Mouse (Mus musculus) C2C12 (cell line): ENCODE data around the gene Rhod. TPM values are rescaled to one million over a fixed set of nuclear protein-coding genes. Genes with fewer than 3 reads are reported as not detected.

Experiments
- H3K27me3 ChIP-seq: one replicate; pipeline ENCODE4 v1.6.1; 2011; ENCODE audit not compliant: control insufficient read depth, insufficient read depth, insufficient read length
- H3K36me3 ChIP-seq: one replicate; pipeline ENCODE4 v1.6.1; 2011; ENCODE audit not compliant: control insufficient read depth, insufficient read depth
- H3K4me3 ChIP-seq: one replicate; pipeline ENCODE4 v1.5.1; 2011; ENCODE audit warnings: mild to moderate bottlenecking, control low read depth; ENCODE audit not compliant: poor library complexity, insufficient read depth, severe bottlenecking
- H3K79me2 ChIP-seq: one replicate; pipeline ENCODE4 v1.6.1; 2011; ENCODE audit not compliant: control insufficient read depth, insufficient read depth
- H3K79me3 ChIP-seq: one replicate; pipeline ENCODE4 v1.6.1; 2011; ENCODE audit warnings: low read depth, control low read depth
- H3ac ChIP-seq: one replicate; pipeline ENCODE3; 2011; ENCODE audit warnings: low read depth; ENCODE audit not compliant: control insufficient read depth, insufficient read length
- CEBPB ChIP-seq: IDR thresholded peaks from one replicate; pipeline ENCODE4 v1.6.1; 2011; ENCODE audit warnings: low read depth, mild to moderate bottlenecking, control low read depth, moderate library complexity
- CTCF ChIP-seq: IDR thresholded peaks from one replicate; pipeline ENCODE4 v1.5.1; 2011; ENCODE audit not compliant: control insufficient read depth, insufficient read depth, insufficient read length
- FOSL1 ChIP-seq: IDR thresholded peaks from one replicate; pipeline ENCODE4 v1.8.0; 2011; ENCODE audit warnings: mild to moderate bottlenecking, low read length; ENCODE audit not compliant: poor library complexity, insufficient read depth, severe bottlenecking
- MAX ChIP-seq: IDR thresholded peaks from one replicate; pipeline ENCODE4 v1.6.1; 2011; ENCODE audit warnings: mild to moderate bottlenecking, control low read depth
- MYOD1 ChIP-seq: IDR thresholded peaks from one replicate; pipeline ENCODE4 v1.6.1; 2011; ENCODE audit warnings: low read depth; ENCODE audit not compliant: control insufficient read depth, insufficient read length
- MYOG ChIP-seq: IDR thresholded peaks from one replicate; pipeline ENCODE4 v1.6.1; 2011; ENCODE audit not compliant: control insufficient read depth, insufficient read length; ENCODE audit errors: extremely low read depth
- USF1 ChIP-seq: IDR thresholded peaks from one replicate; pipeline ENCODE4 v1.6.1; 2011; ENCODE audit warnings: low read depth, mild to moderate bottlenecking, control low read depth, moderate library complexity
- polyA plus RNA-seq: library from polyadenylated mRNA; unstranded; fragments of >200 nt; fragmentation: generic; extraction: Trizol; gene quantifications from one replicate; pipeline ENCODE4 v1.2.1, GENCODE M21; 2012; ENCODE audit warnings: missing spikeins

Gene Rhod
- polyA plus RNA-seq, 1 experiment: 65.1 TPM

- Histone ChIP-seq H3K4me3 (no peak overlapping the region), H3ac (no peak overlapping the region), H3K36me3 (peaks cover 3% of the 10 kb centered on the region), H3K79me3 (no peaks in the 10 kb centered on the region), H3K79me2 (no peaks in the 10 kb centered on the region), H3K27me3 (no peaks in the 10 kb centered on the region)
- TF ChIP-seq MAX (no peak), MYOG (no peak), MYOD1 (no peak), USF1 (no peak), CTCF (no peak), CEBPB (no peak), FOSL1 (no peak)
Measured at GRCm38 (mm10) chr19:4452525-4452924, 13.3 kb upstream of the Rhod start.

GRCm38 (mm10) chr19:4451965-4452364, 12.7 kb upstream of the Rhod start:
- Histone ChIP-seq H3K27me3 (no peaks in the 10 kb centered on the region), H3ac (no peak overlapping the region)

GRCm38 (mm10) chr19:4451098-4451497, 11.9 kb upstream of the Rhod start:
- peaks cover 3% of the 10 kb centered on the region for H3K36me3 ChIP-seq
- H3K27me3 ChIP-seq: no peaks in the 10 kb centered on the region
- H3ac ChIP-seq: no peak overlapping the region
- H3K79me3 ChIP-seq: no peaks in the 10 kb centered on the region
- H3K79me2 ChIP-seq: no peaks in the 10 kb centered on the region
- no peak overlapping the region for H3K4me3 ChIP-seq
- TF ChIP-seq FOSL1 (no peak), MAX (no peak), MYOG (no peak), USF1 (no peak), CTCF (no peak), MYOD1 (no peak), CEBPB (no peak)

More at GRCm38 (mm10) chr19:4451965-4452364, 12.7 kb upstream of the Rhod start:
- Histone ChIP-seq H3K36me3 (peaks cover 3% of the 10 kb centered on the region), H3K79me2 (no peaks in the 10 kb centered on the region), H3K79me3 (no peaks in the 10 kb centered on the region), H3K4me3 (no peak overlapping the region)
- no peak for TF ChIP-seq MAX
- TF ChIP-seq CEBPB: no peak
- TF ChIP-seq FOSL1: no peak
- no peak for TF ChIP-seq CTCF
- no peak for TF ChIP-seq MYOD1
- no peak for TF ChIP-seq MYOG
- no peak for TF ChIP-seq USF1

- H3K36me3 ChIP-seq: peaks cover 3% of the 10 kb centered on the region
- TF ChIP-seq MYOD1: no peak
- TF ChIP-seq FOSL1: no peak
- no peak for TF ChIP-seq MYOG
- no peak for TF ChIP-seq CEBPB
- no peak for TF ChIP-seq CTCF
- no peak for TF ChIP-seq MAX
- no peak for TF ChIP-seq USF1
- H3K79me3 ChIP-seq: no peaks in the 10 kb centered on the region
- H3ac ChIP-seq: no peak overlapping the region
- no peaks in the 10 kb centered on the region for H3K79me2 ChIP-seq
- H3K4me3 ChIP-seq: no peak overlapping the region
- no peaks in the 10 kb centered on the region for H3K27me3 ChIP-seq
Measured at GRCm38 (mm10) chr19:4450666-4451065, 11.4 kb upstream of the Rhod start.

GRCm38 (mm10) chr19:4449230-4449629, 10.0 kb upstream of the Rhod start:
- H3K4me3 ChIP-seq: no peak overlapping the region
- TF ChIP-seq MYOG (no peak), USF1 (no peak), MAX (no peak), CEBPB (no peak), FOSL1 (no peak), MYOD1 (no peak), CTCF (no peak)
- no peak overlapping the region for H3ac ChIP-seq
- H3K79me3 ChIP-seq: no peaks in the 10 kb centered on the region
- H3K36me3 ChIP-seq: peaks cover 3% of the 10 kb centered on the region
- no peaks in the 10 kb centered on the region for H3K79me2 ChIP-seq
- H3K27me3 ChIP-seq: no peaks in the 10 kb centered on the region

GRCm38 (mm10) chr19:4447445-4447844, 8.2 kb upstream of the Rhod start:
- Histone ChIP-seq H3K79me2 (no peaks in the 10 kb centered on the region), H3K27me3 (no peaks in the 10 kb centered on the region), H3K36me3 (no peaks in the 10 kb centered on the region), H3ac (no peak overlapping the region), H3K4me3 (no peak overlapping the region), H3K79me3 (no peaks in the 10 kb centered on the region)
- no peak for TF ChIP-seq MYOG
